Mouse (Mus musculus) heart, embryonic 14.5 days (tissue): ENCODE results near the gene Naa10. TPM values are rescaled to one million over a fixed set of nuclear protein-coding genes. Genes with fewer than 3 reads are reported as not detected.

Experiments used
- ATAC-seq: fragments of 200-750 bp; cut with Nextera tagmentation; 2 replicates; pipeline ENCODE4 v1.8.0; 2017; ENCODE audit warnings: low read depth, moderate TSS enrichment; ENCODE audit not compliant: insufficient number of reproducible peaks, insufficient read depth, low FRiP score
- H3K27ac ChIP-seq, 2 experiments: fragments of 200-500 bp in 1 of 2; fragments of 300-500 bp in 1 of 2; sonication (generic) in 1 of 2; replicated peaks in 1 of 2; 2 replicates each; pipeline ENCODE4 v1.5.1; 2012 to 2014; ENCODE audit warnings: low read depth in 2 of 2, low read length in 2 of 2, control low read depth in 1 of 2, mild to moderate bottlenecking in 1 of 2, mixed read lengths in 1 of 2; ENCODE audit not compliant: control insufficient read depth in 1 of 2, insufficient read depth in 1 of 2
- H3K27me3 ChIP-seq: fragments of 300-500 bp; sonication (generic); 2 replicates; pipeline ENCODE4 v1.6.1; 2014; ENCODE audit warnings: mild to moderate bottlenecking, low read length, control low read depth; ENCODE audit not compliant: control insufficient read depth, insufficient read depth
- H3K36me3 ChIP-seq: fragments of 300-500 bp; sonication (generic); 2 replicates; pipeline ENCODE4 v1.6.1; 2014; ENCODE audit warnings: mild to moderate bottlenecking, control low read depth, low read length, mixed read lengths; ENCODE audit not compliant: control insufficient read depth, insufficient read depth
- H3K4me1 ChIP-seq, 2 experiments: fragments of 200-500 bp in 1 of 2; fragments of 300-500 bp in 1 of 2; sonication (generic) in 1 of 2; 2 replicates each; pipeline ENCODE4 v1.6.1; 2012 to 2014; ENCODE audit warnings: low read length in 2 of 2, control low read depth in 1 of 2, mixed read lengths in 1 of 2; ENCODE audit not compliant: control insufficient read depth in 2 of 2, insufficient read depth in 2 of 2
- H3K4me2 ChIP-seq: fragments of 300-500 bp; sonication (generic); 2 replicates; pipeline ENCODE4 v1.6.1; 2014; ENCODE audit warnings: mild to moderate bottlenecking, low read length
- H3K4me3 ChIP-seq, 2 experiments: fragments of 200-500 bp in 1 of 2; fragments of 300-500 bp in 1 of 2; sonication (generic) in 1 of 2; 2 replicates each; pipeline ENCODE4 v1.5.1; 2012 to 2014; ENCODE audit warnings: low read length in 2 of 2, mild to moderate bottlenecking in 2 of 2, control low read depth in 1 of 2, low read depth in 1 of 2, moderate library complexity in 1 of 2; ENCODE audit not compliant: control insufficient read depth in 1 of 2, insufficient read depth in 1 of 2
- H3K9ac ChIP-seq: fragments of 300-500 bp; sonication (generic); 2 replicates; pipeline ENCODE4 v1.6.1; 2014; ENCODE audit warnings: mild to moderate bottlenecking, low read length
- H3K9me3 ChIP-seq: fragments of 300-500 bp; sonication (generic); 2 replicates; pipeline ENCODE4 v1.6.1; 2016; ENCODE audit warnings: low read length, control low read depth; ENCODE audit not compliant: control insufficient read depth
- WGBS: fragments of 180-500 bp; shearing (Covaris S2); extraction: QIAGEN DNeasy Blood & Tissue Kit; methylation state at CpG from one replicate; pipeline ENCODE4 v1.1.7; 2014; 5-methylcytosine and 5-hydroxymethylcytosine counted together
- polyA plus RNA-seq: library from polyadenylated mRNA; unstranded; fragments of >200 nt; fragmentation: Nextera tagmentation; extraction: Ambion mirVana; gene quantifications from 2 replicates; pipeline ENCODE4 v1.2.1, GENCODE M21; 2014

Naa10 gene
- polyA plus RNA-seq, 1 experiment from 2014 or later = 84.8 TPM

DNA sequence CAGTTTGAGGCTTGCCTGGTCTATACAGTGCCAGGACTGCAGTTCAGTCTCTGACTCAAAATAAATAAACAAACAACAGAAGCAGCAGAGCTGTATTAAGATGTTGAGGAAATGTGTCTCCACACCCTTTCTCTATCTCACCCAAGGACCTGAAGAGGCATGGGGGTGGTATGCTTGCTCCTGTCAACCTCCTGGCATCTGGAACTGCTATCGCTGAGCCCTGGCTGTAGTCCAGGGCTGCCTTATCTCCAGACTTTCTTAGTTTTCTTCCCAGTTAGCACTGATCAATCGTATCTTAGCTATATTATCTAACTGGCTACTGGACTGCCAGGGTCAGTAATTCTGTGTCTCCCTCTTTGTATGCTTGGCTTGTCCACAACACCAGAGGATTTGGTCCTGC, 20.1 kb upstream of the Naa10 start:
- H3K36me3 ChIP-seq = peaks cover 53% of the 10 kb centered on the region
- H3K4me3 ChIP-seq = no peak overlapping the region
- no peak overlapping the region for H3K9ac ChIP-seq
- no peak for ATAC-seq
- H3K27me3 ChIP-seq = no peaks in the 10 kb centered on the region
- H3K27ac ChIP-seq = peak overlapping the region; percentile 32 to 57; a peak in 2 of 4 replicates
- no peak overlapping the region for H3K4me2 ChIP-seq
- no peaks in the 10 kb centered on the region for H3K9me3 ChIP-seq
- 37% methylated on average over 2 of the region's 2 CpGs for WGBS
- peaks cover 0 to 3% of the 10 kb centered on the region in 2 experiments; a peak in 1 of 4 replicates for H3K4me1 ChIP-seq

DNA sequence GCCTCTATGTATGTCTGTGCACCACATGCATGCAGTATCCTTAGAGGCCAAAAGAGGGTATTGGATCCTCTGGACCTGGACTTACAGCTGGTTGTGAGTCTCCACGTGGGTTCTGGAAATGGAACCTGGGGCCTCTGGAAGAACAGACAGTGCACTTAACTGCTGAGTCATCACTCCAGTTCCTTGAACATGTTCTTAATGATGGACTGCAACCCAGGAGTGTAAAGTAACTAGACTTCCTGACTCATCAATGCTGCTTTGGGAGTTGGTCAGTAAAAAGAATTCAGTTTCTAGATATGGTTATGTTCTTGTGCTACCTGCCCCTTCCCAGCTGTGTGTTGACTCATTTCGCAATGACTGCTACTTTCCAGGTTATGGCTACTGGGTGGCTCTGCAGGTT, 10.1 kb upstream of the Naa10 start:
- H3K36me3 ChIP-seq = no peaks in the 10 kb centered on the region
- no peak overlapping the region for H3K27ac ChIP-seq
- no peak overlapping the region for H3K4me3 ChIP-seq
- no peak overlapping the region for H3K9ac ChIP-seq
- H3K4me2 ChIP-seq = no peak overlapping the region
- H3K27me3 ChIP-seq = no peaks in the 10 kb centered on the region
- 73% methylated on average over 2 of the region's 2 CpGs for WGBS
- no peak for ATAC-seq
- no peaks in the 10 kb centered on the region for H3K9me3 ChIP-seq
- 0 out of 4 replicates have a peak, but pooled peaks cover 0 to 2% of the 10 kb centered on the region in 2 experiments for H3K4me1 ChIP-seq

DNA sequence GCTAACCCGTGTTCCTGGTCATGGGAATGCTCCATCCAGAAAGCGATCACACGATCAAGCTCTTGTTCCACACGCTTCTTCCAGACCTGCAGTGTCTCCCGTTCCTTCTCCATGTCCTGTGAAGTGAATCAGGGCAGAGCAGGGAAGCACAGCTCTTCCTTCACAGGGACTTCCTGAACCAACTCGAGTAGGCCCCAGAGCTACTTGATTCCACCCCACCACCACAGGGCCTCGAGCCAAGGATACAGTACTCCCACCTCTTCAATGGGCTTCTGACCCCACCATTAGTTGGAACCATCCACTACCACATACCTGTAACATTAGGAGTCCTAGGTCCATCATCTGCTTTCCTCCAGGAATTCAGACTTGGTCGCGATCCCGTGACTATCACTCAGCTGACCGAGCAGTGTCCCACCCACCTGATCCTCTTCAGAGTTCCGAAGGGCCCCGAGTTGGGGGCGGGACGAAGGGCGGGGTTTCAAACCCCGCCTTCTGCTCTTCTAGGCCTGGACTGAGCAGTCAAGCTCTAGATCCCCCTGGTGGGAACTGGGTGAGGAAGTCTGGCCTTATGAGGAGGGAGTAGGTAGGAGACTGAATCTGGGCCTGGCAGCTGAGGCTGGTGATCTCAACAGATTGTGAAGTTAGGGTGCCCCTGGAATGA, 8.8 kb upstream of the Naa10 start, which contains the start of gene Renbp:
Gene Renbp (minus strand): TSS at position 449 of the 661 bp plus-strand sequence.
- no peaks in the 10 kb centered on the region for H3K9me3 ChIP-seq
- 0 out of 4 replicates have a peak, but pooled peaks cover 0 to 2% of the 10 kb centered on the region in 2 experiments for H3K4me1 ChIP-seq
- ATAC-seq = peak; percentile 88
- H3K9ac ChIP-seq = peak within 1 kb of the TSS; percentile 62
- H3K36me3 ChIP-seq = peaks cover 8% of the 10 kb centered on the region
- H3K4me3 ChIP-seq = peak within 1 kb of the TSS; percentile 41 to 44
- 33% methylated on average over 17 of the region's 17 CpGs for WGBS
- H3K27me3 ChIP-seq = no peaks in the 10 kb centered on the region
- no peak within 1 kb of the TSS for H3K27ac ChIP-seq
- H3K4me2 ChIP-seq = peak within 1 kb of the TSS; percentile 64

DNA sequence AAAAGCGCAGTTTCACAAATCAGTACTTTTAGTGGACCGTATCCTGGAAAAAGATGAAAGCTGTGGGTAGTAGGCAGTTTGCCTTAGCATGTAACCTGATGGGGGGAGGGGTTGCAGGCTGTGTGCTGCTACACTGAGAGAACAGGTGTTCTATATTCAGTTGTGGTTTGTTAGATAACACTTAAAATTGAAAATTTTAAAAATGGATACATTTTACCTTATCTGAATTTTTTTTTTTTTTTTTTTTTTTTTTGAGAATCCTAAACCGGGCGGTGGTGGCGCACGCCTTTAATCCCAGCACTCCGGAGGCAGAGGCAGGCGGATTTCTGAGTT, 772 bp upstream of the Naa10 start:
- peaks cover 40% of the 10 kb centered on the region for H3K36me3 ChIP-seq
- no peak for ATAC-seq
- H3K4me3 ChIP-seq = peak overlapping the region; percentile 51 to 60
- peak overlapping the region; percentile 66 to 83; a peak in 3 of 4 replicates for H3K27ac ChIP-seq
- no peaks in the 10 kb centered on the region for H3K27me3 ChIP-seq
- WGBS = 81% methylated on average over 8 of the region's 8 CpGs
- H3K9ac ChIP-seq = peak overlapping the region; percentile 67; the same call in 1 of the 2 replicates
- peak overlapping the region; percentile 74 for H3K4me2 ChIP-seq
- H3K9me3 ChIP-seq = no peaks in the 10 kb centered on the region
- 0 out of 4 replicates have a peak, but pooled peaks cover 0 to 4% of the 10 kb centered on the region in 2 experiments for H3K4me1 ChIP-seq

DNA sequence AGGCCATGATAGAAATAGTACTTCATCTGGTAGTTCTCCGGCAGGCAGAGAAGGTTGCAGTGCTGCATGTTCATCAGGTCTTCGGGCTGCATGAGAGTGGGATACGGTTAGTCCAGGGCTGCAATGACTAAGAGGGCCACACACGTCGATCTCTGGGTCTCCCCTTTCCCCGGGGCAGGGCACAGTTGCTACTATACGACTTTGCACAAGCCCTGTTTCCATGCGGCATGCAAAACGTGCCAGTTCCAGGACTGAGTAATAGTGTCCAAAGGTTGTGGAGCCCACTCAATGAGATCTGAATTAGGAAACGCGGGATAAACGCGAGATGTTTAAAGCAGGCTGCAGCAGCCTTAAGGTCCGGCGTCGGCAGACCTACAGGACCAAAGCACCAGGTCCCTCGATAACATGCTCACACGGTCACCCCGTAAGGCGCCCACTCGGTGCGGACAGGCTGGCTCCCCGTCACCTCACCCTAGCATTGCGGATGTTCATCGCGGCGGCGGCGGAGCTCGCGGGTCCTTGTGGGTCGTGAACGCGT, 390 bp downstream of the Naa10 start:
- Histone ChIP-seq H3K4me1 (0 out of 4 replicates have a peak, but pooled peaks cover 0 to 4% of the 10 kb centered on the region in 2 experiments), H3K9ac (peak overlapping the region; percentile 80), H3K4me3 (peak overlapping the region; percentile 51 to 65), H3K4me2 (peak overlapping the region; percentile 69), H3K27me3 (no peaks in the 10 kb centered on the region), H3K27ac (peak overlapping the region; percentile 79 to 83), H3K9me3 (no peaks in the 10 kb centered on the region), H3K36me3 (peaks cover 46% of the 10 kb centered on the region)
- peak; percentile 27; the same call in 1 of the 2 replicates for ATAC-seq
- WGBS = 15% methylated on average over 34 of the region's 34 CpGs

DNA sequence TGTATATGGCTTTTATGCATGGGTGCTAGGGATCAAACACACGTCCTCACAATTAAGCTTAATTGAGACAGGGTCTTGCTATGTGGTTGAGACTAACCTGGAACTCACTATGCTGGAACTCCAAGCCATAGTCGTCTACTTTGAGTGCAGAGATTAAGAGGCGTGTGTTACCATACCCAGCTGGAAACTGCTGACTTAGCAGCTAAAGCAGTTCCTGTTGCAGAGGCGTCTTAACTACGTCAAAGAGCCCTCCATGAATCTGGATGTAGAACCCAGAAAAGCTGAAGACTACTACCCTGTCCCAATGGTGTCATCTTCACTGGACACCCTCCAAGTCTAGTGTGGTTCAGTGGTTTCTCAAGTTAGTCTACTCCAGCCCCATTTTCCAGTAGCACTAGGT, 3.1 kb downstream of the Naa10 start:
- Histone ChIP-seq H3K4me3 (no peak overlapping the region), H3K36me3 (peaks cover 32% of the 10 kb centered on the region), H3K9ac (no peak overlapping the region), H3K27ac (no peak overlapping the region), H3K4me1 (0 out of 4 replicates have a peak, but pooled peaks cover 0 to 4% of the 10 kb centered on the region in 2 experiments), H3K4me2 (no peak overlapping the region), H3K9me3 (no peaks in the 10 kb centered on the region), H3K27me3 (no peaks in the 10 kb centered on the region)
- ATAC-seq = no peak
- 74% methylated on average over 5 of the region's 5 CpGs for WGBS

DNA sequence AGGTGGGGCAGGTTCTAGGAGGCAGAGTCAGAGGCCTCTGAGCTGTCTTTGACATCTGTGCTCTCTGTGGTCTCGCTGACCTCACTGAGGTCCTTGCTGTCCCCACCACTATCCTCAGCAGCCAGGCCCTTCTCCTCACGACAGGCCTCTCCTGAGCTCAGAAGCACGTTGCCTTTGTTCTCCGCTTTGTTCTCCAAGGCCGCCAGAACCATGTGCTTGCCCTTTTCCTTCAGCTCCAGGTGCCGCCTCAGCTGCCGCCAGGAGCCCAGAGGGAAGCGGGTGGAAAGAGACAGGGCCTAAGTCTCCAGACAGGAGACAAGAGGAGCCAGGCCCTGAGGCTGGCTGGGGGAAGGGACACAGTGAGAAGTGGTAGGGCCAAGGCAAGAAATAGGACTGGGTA, 4.8 kb downstream of the Naa10 start:
- Histone ChIP-seq H3K36me3 (peaks cover 32% of the 10 kb centered on the region), H3K4me3 (no peak overlapping the region), H3K9me3 (no peaks in the 10 kb centered on the region), H3K4me2 (no peak overlapping the region), H3K27me3 (no peaks in the 10 kb centered on the region), H3K27ac (no peak overlapping the region), H3K4me1 (0 out of 4 replicates have a peak, but pooled peaks cover 0 to 4% of the 10 kb centered on the region in 2 experiments), H3K9ac (no peak overlapping the region)
- no peak for ATAC-seq
- 75% methylated on average over 8 of the region's 8 CpGs for WGBS
